ENCODE assay signal across 8 mouse cellular contexts in the genomic region with DNA sequence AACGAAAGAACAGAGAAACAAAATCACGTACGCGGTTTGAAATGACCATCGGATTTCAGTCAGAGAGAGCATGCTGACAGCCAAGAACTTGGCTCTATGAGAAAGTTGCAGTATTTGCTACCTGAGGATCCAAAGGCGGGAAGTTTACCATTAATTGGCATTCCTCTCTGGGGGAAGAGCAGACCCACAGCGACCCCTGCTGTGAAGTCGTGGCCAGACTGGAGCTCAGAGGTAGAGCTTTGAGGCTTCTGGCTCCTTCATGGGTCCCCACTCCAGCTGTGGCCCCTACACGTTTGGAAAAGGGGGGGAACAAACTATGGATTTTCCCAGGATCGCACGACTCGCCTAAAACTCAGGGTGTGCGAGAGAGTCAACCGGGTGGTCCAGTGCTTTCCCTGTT. TPM values are rescaled to one million over a fixed set of nuclear protein-coding genes. Genes with fewer than 3 reads are reported as not detected.
A peak's percentile ranks its signal among the peaks of the same experiment; 100 is the strongest.
DNase-seq lines count a peak whose midpoint lies in the region; ATAC-seq and TF ChIP-seq lines count a peak whose summit lies in the region.

No protein-coding gene starts in this region.

- H3K4me3 ChIP-seq in heart, embryonic 16.5 days (ENCODE audit: low read length) = no peak overlapping the region
- no peak overlapping the region for H3K4me3 ChIP-seq in liver, postnatal 0 days (ENCODE audit: low read depth, low read length)
- H3K4me3 ChIP-seq in kidney, embryonic 16.5 days (ENCODE audit: low read length) = no peak overlapping the region

- H3K4me1 ChIP-seq in heart, embryonic 16.5 days (ENCODE audit: control insufficient read depth, insufficient read depth, low read length) = no peaks in the 10 kb centered on the region
- H3K4me1 ChIP-seq in liver, postnatal 0 days (ENCODE audit: insufficient read depth) = no peaks in the 10 kb centered on the region
- H3K4me1 ChIP-seq in kidney, embryonic 16.5 days (ENCODE audit: insufficient read depth, low read length) = no peaks in the 10 kb centered on the region

- H3K9ac ChIP-seq in heart, embryonic 16.5 days (ENCODE audit: low read length) = no peak overlapping the region
- H3K9ac ChIP-seq in liver, postnatal 0 days (replicated peaks) = no peak overlapping the region
- H3K9ac ChIP-seq in kidney, embryonic 16.5 days (replicated peaks; ENCODE audit: low read length) = no peak overlapping the region

- peak overlapping the region; percentile 35 for H3K4me2 ChIP-seq in heart, embryonic 16.5 days (ENCODE audit: low read depth, low read length)
- 0 out of 2 replicates have a peak overlapping the region, but pooled peaks have one; percentile 27 for H3K4me2 ChIP-seq in liver, postnatal 0 days (ENCODE audit: low read depth, low read length)
- no peak overlapping the region for H3K4me2 ChIP-seq in kidney, embryonic 16.5 days (replicated peaks; ENCODE audit: low read depth, low read length)

- H3K27ac ChIP-seq in heart, embryonic 16.5 days (ENCODE audit: low read length) = no peak overlapping the region
- H3K27ac ChIP-seq in liver, postnatal 0 days (ENCODE audit: low read depth) = no peak overlapping the region
- no peak overlapping the region for H3K27ac ChIP-seq in kidney, embryonic 16.5 days (ENCODE audit: low read length)

- TF ChIP-seq EP300 in liver, postnatal 0 days (IDR thresholded peaks at IDR 0.05; ENCODE audit: low read depth) = no peak

- no peak for DNase-seq in heart, adult 9 months (ENCODE audit: low spot score in 2 of 2)
- DNase-seq in 416B (ENCODE audit: low read depth) (peak; percentile 38), WW6 (ENCODE audit: low read depth, low spot score) (peak; percentile 40)
- DNase-seq in liver, postnatal 0 days = peak; percentile 46
- DNase-seq in urinary bladder, adult 2 months (ENCODE audit: low spot score) = no peak
- no peak for DNase-seq in spleen, adult 12 weeks (ENCODE audit: low spot score)

- H3K9me3 ChIP-seq in heart, embryonic 16.5 days (replicated peaks; ENCODE audit: control insufficient read depth, low read length) = no peaks in the 10 kb centered on the region
- no peaks in the 10 kb centered on the region for H3K9me3 ChIP-seq in liver, postnatal 0 days (ENCODE audit: low read length)
- no peaks in the 10 kb centered on the region for H3K9me3 ChIP-seq in kidney, embryonic 16.5 days (ENCODE audit: low read length)

- no peak for ATAC-seq in heart, embryonic 16.5 days (replicated peaks; ENCODE audit: extremely low read depth, insufficient read depth, low FRiP score)
- ATAC-seq in liver, postnatal 0 days = no peak
- no peak for ATAC-seq in kidney, embryonic 16.5 days (ENCODE audit: low FRiP score, low TSS enrichment)

- no peaks in the 10 kb centered on the region for H3K27me3 ChIP-seq in heart, embryonic 16.5 days (ENCODE audit: control insufficient read depth, insufficient read depth, low read length)
- no peaks in the 10 kb centered on the region for H3K27me3 ChIP-seq in liver, postnatal 0 days (ENCODE audit: insufficient read depth, low read length)
- no peaks in the 10 kb centered on the region for H3K27me3 ChIP-seq in kidney, embryonic 16.5 days (ENCODE audit: insufficient read depth, low read length)

- no peaks in the 10 kb centered on the region for H3K36me3 ChIP-seq in heart, embryonic 16.5 days (ENCODE audit: control insufficient read depth, insufficient read depth)
- no peaks in the 10 kb centered on the region for H3K36me3 ChIP-seq in liver, postnatal 0 days (replicated peaks; ENCODE audit: insufficient read depth, low read length)
- no peaks in the 10 kb centered on the region for H3K36me3 ChIP-seq in kidney, embryonic 16.5 days (ENCODE audit: insufficient read depth, low read length)

- 37% methylated on average over 14 of the region's 14 CpGs for WGBS in heart, embryonic 16.5 days
- 37% methylated on average over 14 of the region's 14 CpGs for WGBS in liver, postnatal 0 days (ENCODE audit: insufficient replicate concordance)
- WGBS in kidney, embryonic 16.5 days = 47% methylated on average over 14 of the region's 14 CpGs

- TF ChIP-seq CTCF in liver, postnatal 0 days (IDR thresholded peaks at IDR 0.05; ENCODE audit: low read depth) = peak; percentile 63

RNA-seq across cellular contexts. Expression of a gene that starts 3.1 kb away (rescaled TPM):
- not detected in 2 replicates for polyA plus RNA-seq in heart, embryonic 16.5 days (2015; fragmentation: Nextera tagmentation; extraction: Ambion mirVana)
- not detected in 2 replicates for polyA plus RNA-seq in liver, postnatal 0 days (2015; fragmentation: Nextera tagmentation; extraction: Ambion mirVana)
- not detected in 2 replicates for polyA plus RNA-seq in urinary bladder, adult 2 months (2012; rRNA removed)
- polyA plus RNA-seq in kidney, embryonic 16.5 days (2015; fragmentation: Nextera tagmentation; extraction: Ambion mirVana) = not detected in 2 replicates

RNA-seq across cellular contexts. Expression of a gene that starts 13.4 kb away (rescaled TPM):
- 0.99 and 3.2 TPM in 2 replicates for polyA plus RNA-seq in heart, embryonic 16.5 days (2015; fragmentation: Nextera tagmentation; extraction: Ambion mirVana)
- 0.62 and 0.72 TPM in 2 replicates for polyA plus RNA-seq in liver, postnatal 0 days (2015; fragmentation: Nextera tagmentation; extraction: Ambion mirVana)
- polyA plus RNA-seq in urinary bladder, adult 2 months (2012; rRNA removed) = 0.91 and 0.99 TPM in 2 replicates
- 0.53 TPM in 1 of 2 replicates, not detected in the other for polyA plus RNA-seq in kidney, embryonic 16.5 days (2015; fragmentation: Nextera tagmentation; extraction: Ambion mirVana)

RNA-seq across cellular contexts. Expression of a gene that starts 50.7 kb away (rescaled TPM):
- not detected in 2 replicates for polyA plus RNA-seq in heart, embryonic 16.5 days (2015; fragmentation: Nextera tagmentation; extraction: Ambion mirVana)
- not detected in 2 replicates for polyA plus RNA-seq in liver, postnatal 0 days (2015; fragmentation: Nextera tagmentation; extraction: Ambion mirVana)
- polyA plus RNA-seq in urinary bladder, adult 2 months (2012; rRNA removed) = not detected in 2 replicates
- not detected in 2 replicates for polyA plus RNA-seq in kidney, embryonic 16.5 days (2015; fragmentation: Nextera tagmentation; extraction: Ambion mirVana)

Comparison
In these comparisons a context has a peak if more than half of its experiments do, and no peak if none do; other contexts are left out.
1. DNase-seq: peak in 416B (single experiment), WW6 (single experiment) and liver, postnatal 0 days (single experiment); none in heart, adult 9 months (0 of 2), urinary bladder, adult 2 months (single experiment) and spleen, adult 12 weeks (single experiment).